Mouse (Mus musculus): Measurements from ENCODE around the gene Grn. TPM values are rescaled to one million over a fixed set of nuclear protein-coding genes. Genes with fewer than 3 reads are reported as not detected.

The Grn gene
- total RNA-seq, 2 experiments from 2014 or later = 54.0 to 58.5 TPM

- intact Hi-C loops (cut with DNase I) = no loop called here
- no peak for DNase-seq
Measured at GRCm38 (mm10) chr11:102460541-102460940, 30.4 kb downstream of the Grn start.

GRCm38 (mm10) chr11:102461764-102462163 lies 31.6 kb downstream of the Grn start:
- intact Hi-C loops (cut with DNase I) = no loop called here
- DNase-seq = no peak

- intact Hi-C loops (cut with DNase I) = no loop called here
- no peak for DNase-seq
Measured at GRCm38 (mm10) chr11:102464901-102465300, 34.8 kb downstream of the Grn start.

- intact Hi-C loops (cut with DNase I) = no loop called here
- DNase-seq = peak; percentile 46
Measured at GRCm38 (mm10) chr11:102465713-102466436, 35.8 kb downstream of the Grn start.

- intact Hi-C loops (cut with DNase I) = no loop called here
Measured at GRCm38 (mm10) chr11:102467041-102467631, 37.0 kb downstream of the Grn start.

GRCm38 (mm10) chr11:102469648-102470357 lies 39.7 kb downstream of the Grn start, which contains the start of gene Itga2b:
Itga2b (minus strand) TSS chr11:102470122.
- DNase-seq = no peak

More at GRCm38 (mm10) chr11:102467041-102467631, 37.0 kb downstream of the Grn start:
- peak; percentile 97 for DNase-seq

GRCm38 (mm10) chr11:102475027-102475426 lies 44.9 kb downstream of the Grn start:
- intact Hi-C loops (cut with DNase I) = no loop called here
- no peak for DNase-seq

More at GRCm38 (mm10) chr11:102469648-102470357, 39.7 kb downstream of the Grn start, which contains the start of gene Itga2b:
- intact Hi-C loops (cut with DNase I) = no loop called here

GRCm38 (mm10) chr11:102478671-102479070 lies 48.6 kb downstream of the Grn start:
- intact Hi-C loops (cut with DNase I) = no loop called here
- DNase-seq = no peak

- no peak for DNase-seq
- intact Hi-C loops (cut with DNase I) = no loop called here
Measured at GRCm38 (mm10) chr11:102479581-102479980, 49.5 kb downstream of the Grn start.

- intact Hi-C loops (cut with DNase I) = loop anchor here (10.0 kb wide), 2 partner anchors 55 to 175 kb away; no protein-coding TSS in a partner anchor
- no peak for DNase-seq
Measured at GRCm38 (mm10) chr11:102480111-102480510, 50.0 kb downstream of the Grn start.

GRCm38 (mm10) chr11:102480897-102481296 lies 50.8 kb downstream of the Grn start:
- no peak for DNase-seq
- intact Hi-C loops (cut with DNase I) = loop anchor here (10.0 kb wide), 2 partner anchors 54 to 174 kb away; no protein-coding TSS in a partner anchor

- no peak for DNase-seq
- intact Hi-C loops (cut with DNase I) = loop anchor here (10.0 kb wide), 2 partner anchors 53 to 173 kb away; no protein-coding TSS in a partner anchor
Measured at GRCm38 (mm10) chr11:102481779-102482178, 51.7 kb downstream of the Grn start.

Small RNAs within 50 kb of the gene (microRNA-seq; reads per million reads assigned to microRNA genes)
- not detected for gene Mir6930

Other genes with a start within 250 kb of the Grn start
- gene Lsm12, start 245.0 kb upstream of the Grn start, total RNA-seq (2021) = 10 to 100 TPM; 84.5 to 86.0 TPM
- 10 to 100 TPM; 34.6 to 35.4 TPM for gene G6pc3, start 240.7 kb upstream of the Grn start, total RNA-seq (2021)
- 100 to 1,000 TPM; 205 to 213 TPM for gene Hdac5, start 200.1 kb upstream of the Grn start, total RNA-seq (2021)
- gene BC030867, start 181.4 kb upstream of the Grn start, total RNA-seq (2021) = 1 to 10 TPM; 1.4 to 1.6 TPM
- gene Asb16, start 161.6 kb upstream of the Grn start, total RNA-seq (2021) = under 1 TPM; 0.91 to 0.98 TPM
- 10 to 100 TPM; 53.6 to 56.1 TPM for gene Tmub2, start 145.4 kb upstream of the Grn start, total RNA-seq (2021)
- 100 to 1,000 TPM; 183 to 189 TPM for gene Atxn7l3, start 133.7 kb upstream of the Grn start, total RNA-seq (2021)
- 100 to 1,000 TPM; 113 to 115 TPM for gene Ubtf, start 110.6 kb upstream of the Grn start, total RNA-seq (2021)
- gene Slc4a1, start 64.1 kb upstream of the Grn start, total RNA-seq (2021) = 1 to 10 TPM in 1 of 2 experiments, under 1 TPM in 1; 0.87 to 1.9 TPM
- gene Rundc3a, start 36.9 kb upstream of the Grn start, total RNA-seq (2021) = 100 to 1,000 TPM; 261 to 262 TPM
- 10 to 100 TPM; 57.2 to 58.8 TPM for gene Slc25a39, start 22.4 kb upstream of the Grn start, total RNA-seq (2021)
- gene Fam171a2, start 17.4 kb downstream of the Grn start, total RNA-seq (2021) = 100 to 1,000 TPM; 237 to 243 TPM
- gene Itga2b, start 39.8 kb downstream of the Grn start, total RNA-seq (2021) = 1 to 10 TPM; 3.6 to 4.0 TPM
- gene Gpatch8, start 126.1 kb downstream of the Grn start, total RNA-seq (2021) = 10 to 100 TPM; 59.6 to 62.6 TPM
- 1 to 10 TPM; 2.0 to 2.2 TPM for gene Gm11627, start 149.1 kb downstream of the Grn start, total RNA-seq (2021)
- gene Fzd2, start 174.1 kb downstream of the Grn start, total RNA-seq (2021) = 1 to 10 TPM; 6.8 to 7.4 TPM
- not detected for gene Meioc, start 233.4 kb downstream of the Grn start, total RNA-seq (2021)